Mouse (Mus musculus): ENCODE measurements around the gene Calu. TPM values are rescaled to one million over a fixed set of nuclear protein-coding genes. Genes with fewer than 3 reads are reported as not detected.
A peak's percentile ranks its signal among the peaks of the same experiment; 100 is the strongest.
"Not testable (repeated sequence)": the region's sequence is repeated elsewhere in the genome, so short reads cannot be mapped to it uniquely, and the experiment has no call there.

Gene Calu
- polyA plus RNA-seq, 1 experiment from 2014 or later = 156 TPM

GRCm38 (mm10) chr6:29377386-29377785 lies 29.5 kb downstream of the Calu start:
- 97% methylated on average over 4 of the region's 4 CpGs for WGBS
- no peak overlapping the region for H3K4me2 ChIP-seq
- no peaks in the 10 kb centered on the region for H3K4me1 ChIP-seq
- H3K27ac ChIP-seq = no peak overlapping the region
- H3K36me3 ChIP-seq (replicated peaks) = peaks cover 20% of the 10 kb centered on the region
- H3K9me3 ChIP-seq = no peaks in the 10 kb centered on the region
- H3K9ac ChIP-seq = no peak overlapping the region
- no peak overlapping the region for H3K4me3 ChIP-seq
- no peak for ATAC-seq (replicated peaks)
- H3K27me3 ChIP-seq (replicated peaks) = no peaks in the 10 kb centered on the region

GRCm38 (mm10) chr6:29378678-29379077 lies 30.8 kb downstream of the Calu start:
- peaks cover 16% of the 10 kb centered on the region for H3K36me3 ChIP-seq (replicated peaks)
- no peak overlapping the region for H3K9ac ChIP-seq
- no peak overlapping the region for H3K4me2 ChIP-seq
- no peak overlapping the region for H3K4me3 ChIP-seq
- no peak for ATAC-seq (replicated peaks)
- H3K9me3 ChIP-seq = no peaks in the 10 kb centered on the region
- no peaks in the 10 kb centered on the region for H3K27me3 ChIP-seq (replicated peaks)
- WGBS = 95% methylated on average over 10 of the region's 10 CpGs
- no peaks in the 10 kb centered on the region for H3K4me1 ChIP-seq
- no peak overlapping the region for H3K27ac ChIP-seq

GRCm38 (mm10) chr6:29379954-29380353 lies 32.1 kb downstream of the Calu start:
- no peak overlapping the region for H3K27ac ChIP-seq
- H3K27me3 ChIP-seq (replicated peaks) = no peaks in the 10 kb centered on the region
- no peak overlapping the region for H3K4me3 ChIP-seq
- no peak overlapping the region for H3K4me2 ChIP-seq
- no peak overlapping the region for H3K9ac ChIP-seq
- ATAC-seq (replicated peaks) = no peak
- H3K9me3 ChIP-seq = no peaks in the 10 kb centered on the region
- H3K36me3 ChIP-seq (replicated peaks) = peaks cover 9% of the 10 kb centered on the region
- no peaks in the 10 kb centered on the region for H3K4me1 ChIP-seq
- WGBS = 94% methylated on average over 6 of the region's 6 CpGs

- H3K9ac ChIP-seq = no peak overlapping the region
- H3K36me3 ChIP-seq (replicated peaks) = no peaks in the 10 kb centered on the region; the same call in 1 of the 2 replicates
- H3K4me2 ChIP-seq = no peak overlapping the region
- ATAC-seq (replicated peaks) = 0 out of 2 replicates have a peak, but pooled peaks have one; percentile 33
- no peak overlapping the region for H3K27ac ChIP-seq
- H3K4me3 ChIP-seq = no peak overlapping the region
- no peaks in the 10 kb centered on the region for H3K4me1 ChIP-seq
- H3K9me3 ChIP-seq = no peaks in the 10 kb centered on the region
- no peaks in the 10 kb centered on the region for H3K27me3 ChIP-seq (replicated peaks)
- 32% methylated on average over 2 of the region's 2 CpGs for WGBS
Observed at GRCm38 (mm10) chr6:29382442-29382841, 34.6 kb downstream of the Calu start.

GRCm38 (mm10) chr6:29388052-29388518 lies 40.2 kb downstream of the Calu start, which contains the start of gene Opn1sw:
TSS of gene Opn1sw (minus strand) at chr6:29388468.
- Histone ChIP-seq H3K36me3 (replicated peaks) (no peaks in the 10 kb centered on the region), H3K4me2 (no peak within 1 kb of the TSS), H3K9ac (no peak within 1 kb of the TSS), H3K4me3 (no peak within 1 kb of the TSS), H3K27me3 (replicated peaks) (no peaks in the 10 kb centered on the region; the same call in 1 of the 2 replicates), H3K27ac (no peak within 1 kb of the TSS), H3K4me1 (no peaks in the 10 kb centered on the region), H3K9me3 (no peaks in the 10 kb centered on the region)
- no peak for ATAC-seq (replicated peaks)
- WGBS = 6% methylated on average over 12 of the region's 12 CpGs

GRCm38 (mm10) chr6:29388606-29389080 lies 40.8 kb downstream of the Calu start:
- WGBS = 11% methylated on average over 11 of the region's 11 CpGs
- Histone ChIP-seq H3K27me3 (replicated peaks) (no peaks in the 10 kb centered on the region; the same call in 1 of the 2 replicates), H3K9ac (no peak overlapping the region), H3K36me3 (replicated peaks) (no peaks in the 10 kb centered on the region), H3K27ac (no peak overlapping the region), H3K9me3 (no peaks in the 10 kb centered on the region), H3K4me1 (no peaks in the 10 kb centered on the region), H3K4me2 (no peak overlapping the region), H3K4me3 (no peak overlapping the region)
- 0 out of 2 replicates have a peak, but pooled peaks have one; percentile 48 for ATAC-seq (replicated peaks)

- ATAC-seq (replicated peaks) = no peak
Observed at GRCm38 (mm10) chr6:29389425-29389824, 41.6 kb downstream of the Calu start.

GRCm38 (mm10) chr6:29390500-29390899 lies 42.6 kb downstream of the Calu start:
- not testable (repeated sequence) for H3K9ac ChIP-seq; H3K4me3 ChIP-seq; H3K4me1 ChIP-seq; ATAC-seq (replicated peaks); H3K36me3 ChIP-seq (replicated peaks); H3K9me3 ChIP-seq; H3K4me2 ChIP-seq; H3K27ac ChIP-seq
- 81% methylated on average over 1 of the region's 1 CpGs for WGBS
- peaks cover 11% of the 10 kb centered on the region; the same call in 1 of the 2 replicates for H3K27me3 ChIP-seq (replicated peaks)

More at GRCm38 (mm10) chr6:29389425-29389824, 41.6 kb downstream of the Calu start:
- WGBS = 59% methylated on average over 9 of the region's 9 CpGs
- Histone ChIP-seq H3K9me3 (no peaks in the 10 kb centered on the region), H3K4me3 (no peak overlapping the region), H3K36me3 (replicated peaks) (no peaks in the 10 kb centered on the region), H3K27me3 (replicated peaks) (peaks cover 4% of the 10 kb centered on the region; the same call in 1 of the 2 replicates), H3K4me2 (no peak overlapping the region), H3K27ac (no peak overlapping the region), H3K4me1 (no peaks in the 10 kb centered on the region), H3K9ac (no peak overlapping the region)

- ATAC-seq (replicated peaks); H3K9me3 ChIP-seq: not testable (repeated sequence)
Observed at GRCm38 (mm10) chr6:29391241-29391640, 43.4 kb downstream of the Calu start.

GRCm38 (mm10) chr6:29391802-29392201 lies 43.9 kb downstream of the Calu start:
- Histone ChIP-seq H3K9ac (no peak overlapping the region), H3K4me1 (peaks cover 10% of the 10 kb centered on the region), H3K27me3 (replicated peaks) (peaks cover 11% of the 10 kb centered on the region; the same call in 1 of the 2 replicates), H3K36me3 (replicated peaks) (no peaks in the 10 kb centered on the region), H3K4me3 (no peak overlapping the region), H3K4me2 (no peak overlapping the region), H3K27ac (no peak overlapping the region), H3K9me3 (no peaks in the 10 kb centered on the region)
- no peak for ATAC-seq (replicated peaks)
- WGBS = 71% methylated on average over 4 of the region's 4 CpGs

More at GRCm38 (mm10) chr6:29391241-29391640, 43.4 kb downstream of the Calu start:
- not testable (repeated sequence) for H3K36me3 ChIP-seq (replicated peaks); H3K27ac ChIP-seq; H3K4me2 ChIP-seq; H3K4me1 ChIP-seq; H3K4me3 ChIP-seq; H3K9ac ChIP-seq
- WGBS = 76% methylated on average over 8 of the region's 8 CpGs
- H3K27me3 ChIP-seq (replicated peaks) = peaks cover 11% of the 10 kb centered on the region; the same call in 1 of the 2 replicates

- no peak overlapping the region for H3K9ac ChIP-seq
- ATAC-seq (replicated peaks) = no peak
- 66% methylated on average over 1 of the region's 1 CpGs for WGBS
- H3K4me2 ChIP-seq = no peak overlapping the region
- H3K4me1 ChIP-seq = peaks cover 17% of the 10 kb centered on the region
- no peak overlapping the region for H3K27ac ChIP-seq
- no peaks in the 10 kb centered on the region for H3K36me3 ChIP-seq (replicated peaks)
- peaks cover 11% of the 10 kb centered on the region; the same call in 1 of the 2 replicates for H3K27me3 ChIP-seq (replicated peaks)
- H3K4me3 ChIP-seq = no peak overlapping the region
- H3K9me3 ChIP-seq = no peaks in the 10 kb centered on the region
Observed at GRCm38 (mm10) chr6:29394286-29394685, 46.4 kb downstream of the Calu start.

- no peaks in the 10 kb centered on the region for H3K36me3 ChIP-seq (replicated peaks)
- H3K4me1 ChIP-seq = peaks cover 17% of the 10 kb centered on the region
- peak within 1 kb of the TSS; percentile 77 for H3K9ac ChIP-seq
- under 1% methylated on average over 35 of the region's 49 CpGs for WGBS
- no peaks in the 10 kb centered on the region for H3K9me3 ChIP-seq
- peak; percentile 96 for ATAC-seq (replicated peaks)
- peak within 1 kb of the TSS; percentile 89 for H3K4me2 ChIP-seq
- H3K4me3 ChIP-seq = peak within 1 kb of the TSS; percentile 80
- H3K27ac ChIP-seq = peak within 1 kb of the TSS; percentile 73
- H3K27me3 ChIP-seq (replicated peaks) = peaks cover 11% of the 10 kb centered on the region; the same call in 1 of the 2 replicates
Observed at GRCm38 (mm10) chr6:29395910-29396713, 48.2 kb downstream of the Calu start, which contains the start of gene Ccdc136. TSS of gene Ccdc136 (plus strand) at chr6:29396309.

Measured in midbrain, embryonic 15.5 days (tissue).